Mouse (Mus musculus) hindbrain, embryonic 10.5 days (tissue): ENCODE measurements around the gene Itk. TPM values are rescaled to one million over a fixed set of nuclear protein-coding genes. Genes with fewer than 3 reads are reported as not detected.

Source experiments
- DNase-seq: peaks from one replicate; pipeline ENCODE4 v3.0.0-alpha.2; 2017; ENCODE audit warnings: low spot score
- H3K27ac ChIP-seq: fragments of 300-500 bp; sonication (generic); 2 replicates; pipeline ENCODE4 v1.5.1; 2016; ENCODE audit warnings: mild to moderate bottlenecking, moderate library complexity
- H3K27me3 ChIP-seq: fragments of 300-500 bp; sonication (generic); 2 replicates; pipeline ENCODE4 v1.6.1; 2016; ENCODE audit warnings: mild to moderate bottlenecking; ENCODE audit not compliant: poor library complexity, insufficient read depth, severe bottlenecking
- H3K36me3 ChIP-seq: fragments of 300-500 bp; sonication (generic); 2 replicates; pipeline ENCODE4 v1.6.1; 2016; ENCODE audit warnings: mild to moderate bottlenecking, moderate library complexity
- H3K4me1 ChIP-seq: fragments of 300-500 bp; sonication (generic); replicated peaks from 2 replicates; pipeline ENCODE4 v1.6.1; 2016; ENCODE audit warnings: mild to moderate bottlenecking
- H3K4me3 ChIP-seq: fragments of 300-500 bp; sonication (generic); 2 replicates; pipeline ENCODE4 v1.5.1; 2016; ENCODE audit warnings: mild to moderate bottlenecking, moderate library complexity
- H3K9me3 ChIP-seq: fragments of 300-500 bp; sonication (generic); 2 replicates; pipeline ENCODE4 v1.6.1; 2016; ENCODE audit warnings: mild to moderate bottlenecking, moderate library complexity
- WGBS: fragments of 180-500 bp; shearing (Covaris S2); methylation state at CpG from one replicate; pipeline ENCODE4 v1.1.7; 2016; 5-methylcytosine and 5-hydroxymethylcytosine counted together
- polyA plus RNA-seq: library from polyadenylated mRNA; unstranded; fragments of >200 nt; fragmentation: Nextera tagmentation; extraction: Ambion mirVana; gene quantifications from 2 replicates; pipeline ENCODE4 v1.2.1, GENCODE M21; 2016

Itk gene
- polyA plus RNA-seq, 1 experiment from 2014 or later = not detected

DNA sequence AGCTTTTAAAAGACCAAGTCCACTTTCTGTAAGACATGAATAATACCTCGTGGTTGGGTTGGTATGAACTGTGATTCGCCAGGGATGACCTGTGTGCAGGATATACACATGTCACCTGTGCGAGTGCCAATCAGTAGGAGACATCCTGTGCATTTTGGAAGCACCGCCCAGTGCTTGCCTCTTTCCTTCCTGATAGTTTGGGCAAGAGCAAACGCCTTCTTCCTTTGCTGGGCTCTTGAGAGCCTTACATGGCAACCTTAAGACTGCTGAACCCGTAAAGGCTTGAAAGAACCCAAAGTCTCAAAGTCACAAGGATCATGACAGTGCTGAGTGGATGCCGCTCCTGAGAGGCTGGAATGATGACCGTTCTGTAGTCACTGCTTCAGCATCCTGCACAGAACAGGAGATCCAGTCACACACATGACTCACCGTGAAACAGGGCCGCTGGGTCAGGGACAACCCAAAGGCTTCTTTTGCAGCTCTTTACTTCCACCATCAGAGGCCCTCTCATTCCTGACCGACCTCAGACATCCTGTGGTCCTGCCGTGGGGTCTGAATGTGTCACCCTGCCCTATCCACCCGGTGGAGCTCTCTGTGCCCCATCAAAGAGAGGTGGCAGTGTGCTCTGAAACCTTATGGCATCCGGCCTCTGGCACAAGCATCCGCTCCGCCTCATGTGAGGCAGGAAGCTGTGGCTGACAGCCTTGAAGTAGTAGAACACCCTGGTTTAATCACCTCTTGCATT, 62.9 kb downstream of the Itk start:
- Histone ChIP-seq H3K27me3 (no peaks in the 10 kb centered on the region), H3K4me3 (no peak overlapping the region), H3K9me3 (no peaks in the 10 kb centered on the region), H3K27ac (no peak overlapping the region), H3K36me3 (no peaks in the 10 kb centered on the region), H3K4me1 (no peaks in the 10 kb centered on the region)
- WGBS = 90% methylated on average over 16 of the region's 16 CpGs
- DNase-seq = no peak

- no peak for DNase-seq
- no peaks in the 10 kb centered on the region for H3K36me3 ChIP-seq
- H3K9me3 ChIP-seq = no peaks in the 10 kb centered on the region
- no peak overlapping the region for H3K4me3 ChIP-seq
- no peaks in the 10 kb centered on the region for H3K27me3 ChIP-seq
- WGBS = 77% methylated on average over 7 of the region's 7 CpGs
- no peaks in the 10 kb centered on the region for H3K4me1 ChIP-seq
- no peak overlapping the region for H3K27ac ChIP-seq
Observed at GRCm38 (mm10) chr11:46321559-46321958, 67.8 kb downstream of the Itk start.

- WGBS = 86% methylated on average over 7 of the region's 7 CpGs
- H3K4me3 ChIP-seq = no peak overlapping the region
- DNase-seq = no peak
- peaks cover 32% of the 10 kb centered on the region for H3K4me1 ChIP-seq
- H3K27ac ChIP-seq = no peak overlapping the region
- no peaks in the 10 kb centered on the region for H3K36me3 ChIP-seq
- no peaks in the 10 kb centered on the region for H3K27me3 ChIP-seq
- no peaks in the 10 kb centered on the region for H3K9me3 ChIP-seq
Observed at GRCm38 (mm10) chr11:46314534-46314933, 74.8 kb downstream of the Itk start.

- no peak for DNase-seq
- H3K36me3 ChIP-seq = no peaks in the 10 kb centered on the region
- peaks cover 39% of the 10 kb centered on the region for H3K4me1 ChIP-seq
- no peaks in the 10 kb centered on the region for H3K27me3 ChIP-seq
- 86% methylated on average over 6 of the region's 6 CpGs for WGBS
- no peak overlapping the region for H3K4me3 ChIP-seq
- H3K9me3 ChIP-seq = no peaks in the 10 kb centered on the region
- no peak overlapping the region for H3K27ac ChIP-seq
Observed at GRCm38 (mm10) chr11:46313851-46314250, 75.5 kb downstream of the Itk start.

DNA sequence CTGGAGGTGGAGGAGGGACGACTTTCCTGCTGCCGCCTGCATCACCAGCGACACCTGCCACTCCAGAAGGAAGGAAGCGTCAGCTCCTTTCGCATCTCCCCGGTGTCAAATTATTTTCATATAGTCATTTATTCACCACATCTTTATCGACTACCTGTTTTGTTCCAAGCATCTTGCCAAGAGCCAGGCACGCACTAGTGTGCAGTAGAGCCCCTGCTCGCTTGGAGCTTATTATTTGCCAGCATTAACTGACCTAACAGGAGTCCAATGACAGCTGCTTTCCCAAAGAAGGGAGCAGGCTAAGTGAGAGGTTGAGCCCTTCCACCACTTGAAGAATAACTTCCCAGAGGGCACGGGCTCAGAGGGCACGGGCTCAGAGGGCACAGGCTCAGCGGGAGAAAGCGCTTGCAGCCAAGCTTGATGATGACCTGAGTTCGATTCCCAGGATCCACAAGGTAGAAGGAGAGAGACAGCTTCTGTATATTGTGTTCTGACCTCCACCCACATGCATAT, 76.7 kb downstream of the Itk start, which contains the start of gene Cyfip2:
Gene Cyfip2, minus strand, starts transcription at position 337 of the 513 bp plus-strand sequence.
- no peaks in the 10 kb centered on the region for H3K36me3 ChIP-seq
- DNase-seq = no peak
- WGBS = 5% methylated on average over 14 of the region's 14 CpGs

GRCm38 (mm10) chr11:46311703-46312522, 77.4 kb downstream of the Itk start:
- under 1% methylated on average over 71 of the region's 71 CpGs for WGBS
- peaks cover 40% of the 10 kb centered on the region for H3K4me1 ChIP-seq

More for the DNA sequence above, 76.7 kb downstream of the Itk start, which contains the start of gene Cyfip2:
- Histone ChIP-seq H3K4me1 (peaks cover 40% of the 10 kb centered on the region), H3K27me3 (no peaks in the 10 kb centered on the region), H3K9me3 (no peaks in the 10 kb centered on the region), H3K4me3 (peak within 1 kb of the TSS; percentile 91), H3K27ac (peak within 1 kb of the TSS; percentile 93)

GRCm38 (mm10) chr11:46311181-46311702, 78.1 kb downstream of the Itk start:
- H3K27ac ChIP-seq = peak overlapping the region; percentile 93
- H3K36me3 ChIP-seq = no peaks in the 10 kb centered on the region
- H3K4me3 ChIP-seq = peak overlapping the region; percentile 91
- H3K4me1 ChIP-seq = peaks cover 40% of the 10 kb centered on the region
- H3K27me3 ChIP-seq = no peaks in the 10 kb centered on the region
- DNase-seq = no peak
- whole genome bisulfite sequencing = 9% methylated on average over 14 of the region's 14 CpGs
- no peaks in the 10 kb centered on the region for H3K9me3 ChIP-seq

More at GRCm38 (mm10) chr11:46311703-46312522, 77.4 kb downstream of the Itk start:
- Histone ChIP-seq H3K27me3 (no peaks in the 10 kb centered on the region), H3K4me3 (peak overlapping the region; percentile 91), H3K9me3 (no peaks in the 10 kb centered on the region), H3K27ac (peak overlapping the region; percentile 93), H3K36me3 (no peaks in the 10 kb centered on the region)
- DNase-seq = peak; percentile 71

DNA sequence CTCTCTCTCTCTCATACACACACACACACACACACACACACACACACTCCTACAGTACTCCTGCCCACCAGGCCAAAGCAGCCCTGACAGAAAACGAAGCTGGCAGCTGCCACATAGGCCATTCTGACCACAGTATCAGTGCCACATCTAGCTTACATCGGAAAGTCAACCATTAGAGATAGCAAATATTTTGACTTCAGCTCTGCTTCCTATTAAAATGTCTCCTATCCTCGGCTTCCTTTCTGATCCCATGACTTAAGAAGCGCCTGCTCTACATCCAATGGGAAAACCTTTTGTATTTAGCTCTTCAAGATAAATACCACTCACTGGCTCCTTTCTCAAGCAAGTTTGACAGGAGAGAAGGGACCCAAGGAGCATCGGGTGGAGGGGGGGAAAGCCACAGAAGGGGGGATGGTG, 78.7 kb downstream of the Itk start:
- no peak for DNase-seq
- Histone ChIP-seq H3K36me3 (no peaks in the 10 kb centered on the region), H3K4me1 (peaks cover 40% of the 10 kb centered on the region), H3K9me3 (no peaks in the 10 kb centered on the region), H3K27ac (peak overlapping the region; percentile 93), H3K4me3 (peak overlapping the region; percentile 91), H3K27me3 (no peaks in the 10 kb centered on the region)
- WGBS = 70% methylated on average over 5 of the region's 5 CpGs

DNA sequence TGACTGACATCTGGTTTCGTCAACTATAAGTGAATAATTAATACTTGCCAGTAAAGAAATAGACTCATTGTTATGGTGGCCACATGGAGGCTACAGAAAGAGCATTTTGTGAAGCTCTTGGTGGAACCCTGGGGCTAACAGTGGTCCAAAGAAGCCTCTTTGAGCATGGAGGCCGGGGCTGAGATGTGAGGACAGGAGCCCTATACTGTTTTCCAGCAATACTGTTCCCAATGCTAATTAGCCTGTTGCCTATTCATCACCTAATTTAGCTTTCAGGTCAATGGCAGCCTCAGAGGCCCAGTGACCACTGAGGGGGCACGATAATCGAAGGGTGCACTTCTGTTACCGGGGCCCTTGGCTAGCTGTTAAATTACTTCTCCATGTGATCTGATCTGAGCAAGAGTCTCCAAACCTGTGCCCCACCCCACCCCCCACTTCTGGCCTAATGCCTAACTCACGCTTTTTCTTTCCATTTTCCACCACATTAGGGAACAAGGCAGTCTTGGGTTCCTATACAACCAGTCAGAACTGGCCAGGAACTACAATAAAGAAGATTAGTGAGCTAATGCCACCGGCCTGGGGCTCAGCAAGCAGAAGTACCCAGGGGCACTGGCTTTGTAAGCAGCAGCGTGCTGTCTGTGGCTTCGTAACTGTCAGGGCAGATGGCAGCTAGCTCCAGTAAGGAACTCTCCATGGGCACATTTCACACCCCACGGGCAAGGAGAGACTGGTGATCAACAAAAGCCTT, 79.3 kb downstream of the Itk start:
- 47% methylated on average over 10 of the region's 10 CpGs for WGBS

DNA sequence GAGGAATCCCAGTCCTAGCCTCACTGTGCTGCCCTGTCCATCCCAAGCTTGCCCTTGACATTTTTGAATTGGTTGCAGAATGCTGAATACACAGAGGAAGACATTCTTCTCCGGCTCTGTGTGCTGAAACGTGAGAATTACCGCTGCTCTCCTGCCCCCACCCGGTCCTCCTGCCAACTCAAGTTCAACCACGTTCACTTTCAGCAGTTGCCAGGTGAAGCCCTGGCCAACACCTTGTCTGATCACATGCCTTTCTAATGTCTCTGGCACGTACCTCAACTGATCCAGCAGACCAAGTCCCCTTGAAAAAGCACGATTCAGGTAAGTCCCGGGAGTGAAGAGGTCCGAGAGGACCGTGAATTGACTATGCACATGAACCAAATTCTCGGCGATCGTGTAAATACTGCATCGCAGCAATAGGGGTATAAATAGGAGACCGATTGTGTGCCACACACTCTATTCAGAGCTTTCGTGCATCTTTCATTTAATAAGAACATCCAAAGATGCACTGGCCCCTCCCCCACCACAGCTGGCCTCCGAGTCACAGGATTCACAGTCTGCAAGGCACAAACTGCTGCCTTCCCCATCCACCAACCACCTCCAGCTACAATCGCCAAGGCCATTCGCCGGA, 80.1 kb downstream of the Itk start:
- Histone ChIP-seq H3K9me3 (no peaks in the 10 kb centered on the region), H3K4me1 (peaks cover 50% of the 10 kb centered on the region), H3K36me3 (no peaks in the 10 kb centered on the region), H3K27ac (peak overlapping the region; percentile 93), H3K4me3 (peak overlapping the region; percentile 91; the same call in 1 of the 2 replicates), H3K27me3 (no peaks in the 10 kb centered on the region)
- no peak for DNase-seq
- WGBS = 78% methylated on average over 20 of the region's 20 CpGs

More for the DNA sequence above, 79.3 kb downstream of the Itk start:
- H3K36me3 ChIP-seq = no peaks in the 10 kb centered on the region
- H3K9me3 ChIP-seq = no peaks in the 10 kb centered on the region
- peak overlapping the region; percentile 93 for H3K27ac ChIP-seq
- peak overlapping the region; percentile 91 for H3K4me3 ChIP-seq
- peak; percentile 44 for DNase-seq
- H3K27me3 ChIP-seq = no peaks in the 10 kb centered on the region
- H3K4me1 ChIP-seq = peaks cover 47% of the 10 kb centered on the region

DNA sequence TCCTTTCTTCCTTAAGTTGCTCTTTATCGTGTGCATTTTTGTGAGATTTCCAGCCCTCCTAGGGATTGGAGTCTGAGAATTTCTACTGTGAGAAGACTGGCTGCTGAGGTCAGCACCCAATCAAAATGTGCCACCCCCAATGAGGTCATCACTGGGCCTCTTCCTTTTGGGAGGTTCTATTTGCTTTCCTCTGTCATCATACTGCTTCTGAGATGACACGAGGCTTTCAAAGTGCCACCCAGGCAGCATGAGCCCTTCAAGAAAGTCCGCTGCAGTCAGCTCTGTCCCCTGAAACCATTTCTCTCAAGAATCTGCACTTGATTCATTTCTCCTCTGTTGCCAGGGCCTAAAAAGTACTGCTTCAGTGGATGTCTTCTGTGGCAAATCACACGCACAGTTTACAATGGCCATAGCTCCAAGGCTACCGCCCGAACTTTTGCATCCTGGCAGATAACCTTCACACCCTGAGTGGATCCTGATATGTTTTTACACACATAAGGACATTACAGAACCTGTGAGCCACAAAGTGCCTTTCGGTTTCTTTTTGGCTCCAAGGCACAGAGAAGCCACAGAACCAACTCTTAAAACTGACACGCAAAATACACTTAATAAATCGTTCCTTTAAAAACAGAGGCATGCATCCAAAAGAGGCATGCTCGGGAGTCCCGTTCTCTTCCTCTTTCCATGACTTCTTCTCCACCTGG, 80.9 kb downstream of the Itk start:
- 92% methylated on average over 11 of the region's 11 CpGs for WGBS

More for the DNA sequence above, 80.9 kb downstream of the Itk start:
- no peak overlapping the region for H3K4me3 ChIP-seq
- H3K36me3 ChIP-seq = no peaks in the 10 kb centered on the region
- H3K27me3 ChIP-seq = no peaks in the 10 kb centered on the region
- peak overlapping the region; percentile 93 for H3K27ac ChIP-seq
- DNase-seq = no peak
- H3K9me3 ChIP-seq = no peaks in the 10 kb centered on the region
- H3K4me1 ChIP-seq = peaks cover 50% of the 10 kb centered on the region
